Mouse (Mus musculus) kidney, embryonic 14.5 days (tissue): ENCODE results near the gene Tlr6. TPM values are rescaled to one million over a fixed set of nuclear protein-coding genes. Genes with fewer than 3 reads are reported as not detected.

Source experiments
- ATAC-seq: fragments of 200-750 bp; cut with Nextera tagmentation; 2 replicates; pipeline ENCODE4 v1.8.0; 2017; ENCODE audit warnings: moderate number of reproducible peaks, mild to moderate bottlenecking, moderate TSS enrichment, moderate library complexity; ENCODE audit not compliant: low FRiP score, low TSS enrichment
- H3K27ac ChIP-seq: fragments of 300-500 bp; sonication (generic); 2 replicates; pipeline ENCODE4 v1.5.1; 2014; ENCODE audit warnings: low read depth, mild to moderate bottlenecking, low read length, moderate library complexity, mixed read lengths
- H3K27me3 ChIP-seq: fragments of 300-500 bp; sonication (generic); 2 replicates; pipeline ENCODE4 v1.6.1; 2014; ENCODE audit warnings: mild to moderate bottlenecking, low read length; ENCODE audit not compliant: control insufficient read depth, insufficient read depth
- H3K36me3 ChIP-seq: fragments of 300-500 bp; sonication (generic); 2 replicates; pipeline ENCODE4 v1.6.1; 2014; ENCODE audit warnings: low read length, mixed read lengths; ENCODE audit not compliant: control insufficient read depth, insufficient read depth
- H3K4me1 ChIP-seq: fragments of 300-500 bp; sonication (generic); 2 replicates; pipeline ENCODE4 v1.6.1; 2014; ENCODE audit warnings: low read length, mixed read lengths; ENCODE audit not compliant: control insufficient read depth, insufficient read depth
- H3K4me2 ChIP-seq: fragments of 300-500 bp; sonication (generic); replicated peaks from 2 replicates; pipeline ENCODE4 v1.6.1; 2014; ENCODE audit warnings: low read depth, mild to moderate bottlenecking, low read length
- H3K4me3 ChIP-seq: fragments of 300-500 bp; sonication (generic); 2 replicates; pipeline ENCODE4 v1.5.1; 2014; ENCODE audit warnings: mild to moderate bottlenecking, low read length
- H3K9ac ChIP-seq: fragments of 300-500 bp; sonication (generic); 2 replicates; pipeline ENCODE4 v1.6.1; 2014; ENCODE audit warnings: low read depth, mild to moderate bottlenecking, low read length, moderate library complexity
- H3K9me3 ChIP-seq: fragments of 300-500 bp; sonication (generic); 2 replicates; pipeline ENCODE4 v1.6.1; 2016; ENCODE audit warnings: low read length; ENCODE audit not compliant: control insufficient read depth
- WGBS: fragments of 180-500 bp; shearing (Covaris S2); extraction: QIAGEN DNeasy Blood & Tissue Kit; methylation state at CpG from one replicate; pipeline ENCODE4 v1.1.7; 2014; 5-methylcytosine and 5-hydroxymethylcytosine counted together
- polyA plus RNA-seq: library from polyadenylated mRNA; unstranded; fragments of >200 nt; fragmentation: Nextera tagmentation; extraction: Ambion mirVana; gene quantifications from 2 replicates; pipeline ENCODE4 v1.2.1, GENCODE M21; 2014

Tlr6 gene
- polyA plus RNA-seq, 1 experiment from 2014 or later, result 0.49 TPM

DNA sequence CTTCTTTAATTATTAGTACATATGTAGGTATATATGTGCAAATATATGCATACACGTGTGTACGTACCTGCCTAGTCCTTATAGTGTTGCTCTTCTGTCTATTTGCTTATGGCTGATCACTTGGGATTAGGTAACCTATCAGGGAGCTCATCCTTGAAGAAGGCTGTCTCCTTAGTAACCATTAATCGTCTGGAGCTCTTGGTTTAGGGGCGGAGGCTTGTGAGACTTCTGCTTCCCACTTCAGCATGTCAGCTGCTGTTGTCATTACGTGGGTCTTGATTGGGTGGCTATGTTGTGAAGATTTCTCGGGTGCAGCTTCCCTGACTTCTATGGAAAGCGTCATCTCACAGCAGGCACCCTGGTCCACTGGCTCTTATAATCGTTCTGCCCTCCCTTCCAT is 17.2 kb upstream of the Tlr6 start:
- Histone ChIP-seq H3K9me3 (no peaks in the 10 kb centered on the region), H3K36me3 (peaks cover 17% of the 10 kb centered on the region; the same call in 1 of the 2 replicates), H3K4me2 (no peak overlapping the region), H3K27me3 (no peaks in the 10 kb centered on the region), H3K4me1 (no peaks in the 10 kb centered on the region), H3K27ac (no peak overlapping the region), H3K4me3 (no peak overlapping the region), H3K9ac (no peak overlapping the region)
- 78% methylated on average over 8 of the region's 8 CpGs for WGBS
- no peak for ATAC-seq

GRCm38 (mm10) chr5:64975121-64975520 is 15.2 kb upstream of the Tlr6 start:
- Histone ChIP-seq H3K4me2 (no peak overlapping the region), H3K27ac (no peak overlapping the region), H3K27me3 (no peaks in the 10 kb centered on the region), H3K4me3 (no peak overlapping the region), H3K9me3 (no peaks in the 10 kb centered on the region), H3K9ac (no peak overlapping the region), H3K4me1 (0 out of 2 replicates have a peak, but pooled peaks cover 4% of the 10 kb centered on the region), H3K36me3 (peaks cover 6% of the 10 kb centered on the region; the same call in 1 of the 2 replicates)
- ATAC-seq, result no peak
- 74% methylated on average over 5 of the region's 5 CpGs for WGBS

GRCm38 (mm10) chr5:64969861-64970771 is 10.2 kb upstream of the Tlr6 start, which contains the start of gene Fam114a1:
TSS of gene Fam114a1 (plus strand) at chr5:64970071.
- Histone ChIP-seq H3K36me3 (no peaks in the 10 kb centered on the region), H3K27me3 (no peaks in the 10 kb centered on the region), H3K4me1 (0 out of 2 replicates have a peak, but pooled peaks cover 7% of the 10 kb centered on the region), H3K27ac (peak within 1 kb of the TSS; percentile 81), H3K4me3 (peak within 1 kb of the TSS; percentile 72), H3K9ac (peak within 1 kb of the TSS; percentile 83), H3K9me3 (no peaks in the 10 kb centered on the region), H3K4me2 (peak within 1 kb of the TSS; percentile 81)
- WGBS, result 2% methylated on average over 59 of the region's 68 CpGs
- ATAC-seq, result peak; percentile 93

- Histone ChIP-seq H3K27ac (peak overlapping the region; percentile 81; the same call in 1 of the 2 replicates), H3K27me3 (no peaks in the 10 kb centered on the region), H3K36me3 (no peaks in the 10 kb centered on the region), H3K9ac (peak overlapping the region; percentile 83), H3K9me3 (no peaks in the 10 kb centered on the region), H3K4me1 (0 out of 2 replicates have a peak, but pooled peaks cover 7% of the 10 kb centered on the region), H3K4me2 (peak overlapping the region; percentile 81), H3K4me3 (peak overlapping the region; percentile 72)
- WGBS, result 6% methylated on average over 14 of the region's 14 CpGs
- peak; percentile 54; the same call in 1 of the 2 replicates for ATAC-seq
Measured at GRCm38 (mm10) chr5:64968961-64969860, 9.3 kb upstream of the Tlr6 start.

DNA sequence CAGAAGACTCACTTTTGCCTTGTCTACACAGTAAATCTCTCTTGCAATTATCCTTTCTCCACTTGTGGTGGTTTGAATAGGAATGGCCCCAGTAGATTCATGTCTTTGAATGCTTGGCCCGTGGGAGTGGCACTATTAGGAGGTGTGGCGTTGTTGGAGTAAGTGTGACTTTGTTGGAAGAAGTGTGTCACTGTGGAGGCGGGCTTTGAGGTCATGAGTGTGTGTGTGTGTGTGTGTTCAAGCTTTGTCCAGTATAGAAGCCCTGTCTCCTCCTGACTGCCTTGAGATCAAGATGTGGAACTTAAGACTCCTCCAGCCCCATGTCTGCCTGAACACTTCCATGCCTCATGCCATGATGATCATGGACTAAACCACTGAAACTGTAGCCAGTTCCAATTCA is 3.8 kb upstream of the Tlr6 start:
- 82% methylated on average over 3 of the region's 3 CpGs for WGBS
- no peak for ATAC-seq

DNA sequence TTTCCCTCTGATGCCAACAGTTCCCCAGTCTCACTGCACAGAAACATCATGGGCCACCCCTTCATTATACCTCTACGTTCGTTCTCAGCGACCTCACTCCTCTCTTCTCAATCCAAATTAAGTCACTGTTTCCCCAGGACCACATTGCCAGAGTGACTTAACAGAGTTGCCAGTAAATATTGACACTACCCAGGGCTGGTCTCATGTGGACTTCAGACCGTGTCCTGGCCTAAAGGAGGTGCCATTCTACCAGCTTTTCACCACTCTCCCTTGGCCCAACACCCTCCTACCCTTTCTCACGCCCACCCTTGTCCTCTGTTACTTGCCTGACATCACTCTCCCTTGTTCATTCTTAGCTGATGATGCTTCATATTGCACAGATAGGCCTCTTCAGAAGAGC is 3.4 kb upstream of the Tlr6 start:
- Histone ChIP-seq H3K36me3 (no peaks in the 10 kb centered on the region), H3K4me1 (no peaks in the 10 kb centered on the region), H3K9ac (no peak overlapping the region), H3K27me3 (no peaks in the 10 kb centered on the region), H3K4me3 (no peak overlapping the region), H3K27ac (no peak overlapping the region), H3K4me2 (no peak overlapping the region), H3K9me3 (no peaks in the 10 kb centered on the region)
- no peak for ATAC-seq
- WGBS, result 91% methylated on average over 5 of the region's 5 CpGs

More for the DNA sequence above, 3.8 kb upstream of the Tlr6 start:
- Histone ChIP-seq H3K27me3 (no peaks in the 10 kb centered on the region), H3K9me3 (no peaks in the 10 kb centered on the region), H3K4me2 (no peak overlapping the region), H3K27ac (no peak overlapping the region), H3K4me3 (no peak overlapping the region), H3K4me1 (no peaks in the 10 kb centered on the region), H3K9ac (no peak overlapping the region), H3K36me3 (no peaks in the 10 kb centered on the region)

GRCm38 (mm10) chr5:64960857-64961391 is 1.0 kb upstream of the Tlr6 start:
- H3K9me3 ChIP-seq, result no peaks in the 10 kb centered on the region
- H3K4me2 ChIP-seq, result no peak overlapping the region
- no peak overlapping the region for H3K27ac ChIP-seq
- H3K9ac ChIP-seq, result no peak overlapping the region
- ATAC-seq, result no peak
- H3K4me1 ChIP-seq, result no peaks in the 10 kb centered on the region
- no peaks in the 10 kb centered on the region for H3K36me3 ChIP-seq
- 94% methylated on average over 13 of the region's 13 CpGs for WGBS
- H3K27me3 ChIP-seq, result no peaks in the 10 kb centered on the region
- H3K4me3 ChIP-seq, result no peak overlapping the region

- peak overlapping the region; percentile 12; the same call in 1 of the 2 replicates for H3K4me2 ChIP-seq
- 72% methylated on average over 22 of the region's 22 CpGs for WGBS
Measured at GRCm38 (mm10) chr5:64958991-64959842, 680 bp downstream of the Tlr6 start.

More at GRCm38 (mm10) chr5:64958991-64959842, 680 bp downstream of the Tlr6 start:
- no peak for ATAC-seq
- Histone ChIP-seq H3K36me3 (no peaks in the 10 kb centered on the region), H3K9ac (no peak overlapping the region), H3K27me3 (no peaks in the 10 kb centered on the region), H3K27ac (no peak overlapping the region), H3K4me3 (no peak overlapping the region), H3K9me3 (no peaks in the 10 kb centered on the region), H3K4me1 (no peaks in the 10 kb centered on the region)
